Mouse (Mus musculus): ENCODE results near the gene Lrriq4.

The Lrriq4 gene

GRCm38 (mm10) chr3:30644207-30644606 is at the start of gene Lrriq4:
Lrriq4 (plus strand) TSS chr3:30644507.
- DNase-seq (ENCODE audit: low spot score in 2 of 2): no peak

- DNase-seq (ENCODE audit: low spot score in 2 of 2): peak; percentile 27 to 44
Measured at GRCm38 (mm10) chr3:30595111-30595832, 49.0 kb upstream of the Lrriq4 start.

- no peak for DNase-seq (ENCODE audit: low spot score in 2 of 2)
Measured at GRCm38 (mm10) chr3:30597271-30597670, 47.0 kb upstream of the Lrriq4 start.

- peak; percentile 59 to 62 for DNase-seq (ENCODE audit: low spot score in 2 of 2)
Measured at GRCm38 (mm10) chr3:30599711-30600545, 44.4 kb upstream of the Lrriq4 start, which contains the start of gene Actrt3. Actrt3 (minus strand) TSS chr3:30599939.

GRCm38 (mm10) chr3:30600717-30601116 is 43.6 kb upstream of the Lrriq4 start:
- DNase-seq (ENCODE audit: low spot score in 2 of 2): peak; percentile 51 to 54

- DNase-seq (ENCODE audit: low spot score in 2 of 2): peak; percentile 93 to 94
Measured at GRCm38 (mm10) chr3:30601175-30601574, 43.1 kb upstream of the Lrriq4 start.

- no peak for DNase-seq (ENCODE audit: low spot score in 2 of 2)
Measured at GRCm38 (mm10) chr3:30601610-30602064, 42.7 kb upstream of the Lrriq4 start.

GRCm38 (mm10) chr3:30602065-30602739 is 42.1 kb upstream of the Lrriq4 start, which contains the start of gene Mynn:
Mynn (plus strand) TSS chr3:30602065.
- DNase-seq (ENCODE audit: low spot score in 2 of 2): peak; percentile 96 to 100

GRCm38 (mm10) chr3:30602740-30603098 is 41.6 kb upstream of the Lrriq4 start:
- DNase-seq (ENCODE audit: low spot score in 2 of 2): no peak

- DNase-seq (ENCODE audit: low spot score in 2 of 2): no peak
Measured at GRCm38 (mm10) chr3:30603256-30603655, 41.1 kb upstream of the Lrriq4 start.

- no peak for DNase-seq (ENCODE audit: low spot score in 2 of 2)
Measured at GRCm38 (mm10) chr3:30608999-30609398, 35.3 kb upstream of the Lrriq4 start.

- no peak for DNase-seq (ENCODE audit: low spot score in 2 of 2)
Measured at GRCm38 (mm10) chr3:30610930-30611329, 33.4 kb upstream of the Lrriq4 start.

GRCm38 (mm10) chr3:30620132-30620531 is 24.2 kb upstream of the Lrriq4 start:
- DNase-seq (ENCODE audit: low spot score in 2 of 2): no peak

GRCm38 (mm10) chr3:30633681-30634080 is 10.6 kb upstream of the Lrriq4 start:
- no peak for DNase-seq (ENCODE audit: low spot score in 2 of 2)

GRCm38 (mm10) chr3:30635629-30636028 is 8.7 kb upstream of the Lrriq4 start:
- no peak for DNase-seq (ENCODE audit: low spot score in 2 of 2)

- DNase-seq (ENCODE audit: low spot score in 2 of 2): no peak
Measured at GRCm38 (mm10) chr3:30646761-30647160, 2.5 kb downstream of the Lrriq4 start.

GRCm38 (mm10) chr3:30647440-30648090 is 3.3 kb downstream of the Lrriq4 start, which contains the start of gene Lrrc34:
Lrrc34 (minus strand) TSS chr3:30647869.
- no peak for DNase-seq (ENCODE audit: low spot score in 2 of 2)

GRCm38 (mm10) chr3:30648466-30648865 is 4.2 kb downstream of the Lrriq4 start:
- DNase-seq (ENCODE audit: low spot score in 2 of 2): no peak

GRCm38 (mm10) chr3:30650062-30650841 is 5.9 kb downstream of the Lrriq4 start:
- DNase-seq (ENCODE audit: low spot score in 2 of 2): peak; percentile 5 to 10

- no peak for DNase-seq (ENCODE audit: low spot score in 2 of 2)
Measured at GRCm38 (mm10) chr3:30655937-30656336, 11.6 kb downstream of the Lrriq4 start.

GRCm38 (mm10) chr3:30658486-30658885 is 14.2 kb downstream of the Lrriq4 start:
- no peak for DNase-seq (ENCODE audit: low spot score in 2 of 2)
